Mouse (Mus musculus) ovary, adult 18-20 months (tissue): ENCODE results near the gene Ifna2.

Experiments
- DNase-seq: peaks from one replicate; pipeline ENCODE4 v3.0.0; 2022; ENCODE audit warnings: low spot score, mixed read lengths

Gene Ifna2

DNA sequence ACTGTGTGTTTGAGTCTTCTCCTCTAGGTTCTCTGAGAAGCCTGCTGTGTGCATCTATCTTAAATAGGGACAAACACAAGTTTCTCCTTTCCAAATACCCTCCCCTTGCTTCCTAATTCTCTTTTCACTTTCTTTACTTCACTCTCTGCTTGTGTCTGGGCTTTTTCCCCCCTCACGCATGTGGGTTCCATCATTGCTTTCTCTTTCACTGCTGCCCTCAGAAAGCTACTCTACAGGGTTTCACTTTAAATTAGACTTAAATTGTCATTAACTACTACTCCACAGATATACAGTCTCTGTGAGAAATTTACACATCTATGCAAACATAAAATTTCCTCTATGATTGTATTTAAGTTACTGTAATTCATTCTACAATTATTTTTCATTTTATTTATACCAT lies at the start of gene Ifna2:
Ifna2 (minus strand) TSS at position 101 of the 400 bp plus-strand sequence.
- DNase-seq, result no peak

DNA sequence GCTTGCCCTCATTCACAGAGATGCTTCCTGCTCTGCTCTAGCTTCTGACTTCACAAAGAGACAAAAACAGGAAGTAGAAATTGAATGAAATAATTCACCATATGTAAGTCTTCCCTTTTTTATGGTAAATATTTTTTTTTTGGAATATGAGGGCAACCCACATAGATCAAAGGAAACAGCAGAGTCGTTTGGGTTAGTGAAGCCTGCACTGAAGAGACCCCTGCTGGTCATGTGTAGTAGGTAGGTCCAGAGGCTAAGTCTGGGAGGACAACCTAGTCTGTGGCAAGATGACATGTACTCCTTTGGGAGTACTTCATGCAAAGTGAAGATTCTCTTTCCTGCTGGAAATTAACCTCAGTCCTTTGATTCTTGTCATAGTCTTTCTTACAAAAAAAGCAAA lies 43.6 kb upstream of the Ifna2 start:
- no peak for DNase-seq

DNA sequence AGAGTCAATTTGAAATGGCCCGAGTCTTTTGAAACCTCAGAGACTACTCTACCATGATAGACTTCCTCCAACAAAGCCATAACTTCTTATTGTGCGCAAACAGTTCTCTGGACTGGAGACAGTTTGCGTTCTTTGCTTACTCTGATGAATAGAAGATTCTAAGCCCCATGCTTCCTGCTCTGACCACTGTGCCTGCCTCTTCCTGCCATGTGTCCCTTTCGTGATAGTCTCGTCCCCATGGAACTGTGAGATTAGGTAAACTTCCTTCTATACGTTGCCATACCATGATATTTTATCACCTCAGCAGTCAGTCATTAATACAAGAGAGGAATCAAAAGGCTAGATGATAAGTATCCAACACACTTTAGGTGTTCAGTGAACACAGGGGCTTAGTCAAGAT lies 43.0 kb upstream of the Ifna2 start:
- DNase-seq, result no peak

DNA sequence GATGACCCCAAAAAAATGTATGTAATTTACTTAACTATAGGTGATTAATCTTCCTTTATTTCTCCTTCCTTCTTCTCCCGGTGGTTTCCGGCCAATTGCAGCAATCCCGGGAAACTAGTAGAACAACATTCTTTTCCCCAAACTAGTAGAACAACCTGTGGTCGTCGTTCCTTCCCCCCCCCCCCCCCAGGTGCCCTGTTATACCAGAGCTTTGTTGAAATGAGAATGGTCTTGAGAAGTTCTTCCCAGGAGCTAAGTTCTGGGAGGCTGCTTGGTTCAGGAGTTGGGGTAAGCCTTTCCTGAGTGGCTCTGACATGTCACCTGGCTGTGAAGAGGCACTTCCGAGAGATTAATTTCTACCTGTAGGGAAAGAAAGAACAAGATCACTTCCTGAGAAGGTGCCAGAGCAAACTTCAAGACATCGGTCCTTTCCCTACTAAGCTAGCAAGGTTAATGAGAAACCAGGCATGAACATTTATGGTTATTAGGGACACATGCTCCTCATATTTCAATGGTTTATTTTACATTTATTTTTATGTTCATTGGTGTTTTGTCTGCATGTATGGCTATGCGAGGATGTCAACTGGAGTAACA lies 39.9 kb upstream of the Ifna2 start:
- no peak for DNase-seq

DNA sequence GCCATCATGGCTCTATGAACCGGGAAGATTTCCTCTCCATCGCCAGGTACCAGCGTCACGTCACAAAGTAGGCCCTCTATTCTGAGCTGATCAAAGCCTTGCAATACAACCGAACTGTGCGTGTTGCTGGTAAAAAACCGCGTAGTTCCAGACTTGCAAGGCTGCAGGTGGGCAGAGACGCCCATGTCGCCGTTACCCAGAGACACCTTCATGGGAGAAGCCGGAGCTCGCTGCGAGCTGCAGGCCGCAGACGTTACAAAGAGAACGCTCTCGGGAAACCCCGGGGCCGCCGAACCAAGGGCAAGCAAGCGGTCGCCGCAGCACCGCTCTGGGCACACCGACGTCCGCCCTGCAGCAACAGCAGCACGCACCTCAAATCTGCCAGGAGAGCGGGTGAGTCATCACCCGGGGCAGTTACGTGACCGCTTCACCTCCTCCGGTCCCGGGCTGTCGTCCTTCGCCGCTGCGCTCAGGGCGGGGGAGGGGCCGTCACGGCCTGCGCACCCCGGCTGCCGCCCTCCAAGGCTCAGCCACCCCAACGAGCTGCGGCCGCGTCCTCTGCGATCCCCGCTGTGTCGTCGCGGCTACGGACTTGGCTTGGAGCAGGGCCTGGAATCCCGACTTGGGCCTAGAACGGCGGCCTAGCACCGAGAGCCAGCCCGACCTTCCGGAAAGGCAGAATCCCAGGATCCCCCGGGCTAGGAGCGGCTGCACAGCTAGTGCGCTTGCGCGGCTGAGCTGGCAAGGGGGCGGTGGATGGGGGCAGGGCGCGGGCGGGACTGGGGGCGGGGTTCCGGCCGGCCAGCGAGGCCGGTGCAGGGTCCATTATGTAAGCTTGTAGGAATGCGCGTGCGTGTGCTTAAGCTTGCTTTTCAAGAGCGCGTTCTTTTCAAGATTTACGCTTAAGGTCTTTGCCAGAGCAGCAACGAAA lies 38.3 kb upstream of the Ifna2 start, which contains the start of the genes Gm26566 and Klhl9:
Gm26566 (plus strand) TSS at position 15 of the 931 bp plus-strand sequence.
Klhl9 (minus strand) TSS at position 675 of the 931 bp plus-strand sequence.
- peak; percentile 89 for DNase-seq

DNA sequence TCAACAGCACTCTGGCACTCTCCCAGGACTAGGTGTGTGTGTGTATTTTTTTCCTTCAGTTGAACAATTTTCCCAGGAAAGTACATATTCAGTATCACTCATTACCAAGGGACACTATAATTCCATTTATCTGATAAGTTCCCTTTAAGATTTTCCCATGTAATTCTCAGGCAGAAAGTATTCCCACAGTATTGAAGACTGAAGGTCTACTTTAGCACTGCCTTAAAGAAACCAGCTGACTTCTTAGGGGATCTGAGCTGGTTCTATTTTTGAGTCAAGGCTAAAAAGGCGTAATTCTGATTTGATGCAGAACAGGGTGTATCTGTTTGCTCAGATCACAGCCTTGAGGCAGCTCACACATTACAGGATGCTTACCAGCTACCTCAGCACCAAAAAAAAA lies 35.0 kb upstream of the Ifna2 start:
- no peak for DNase-seq

DNA sequence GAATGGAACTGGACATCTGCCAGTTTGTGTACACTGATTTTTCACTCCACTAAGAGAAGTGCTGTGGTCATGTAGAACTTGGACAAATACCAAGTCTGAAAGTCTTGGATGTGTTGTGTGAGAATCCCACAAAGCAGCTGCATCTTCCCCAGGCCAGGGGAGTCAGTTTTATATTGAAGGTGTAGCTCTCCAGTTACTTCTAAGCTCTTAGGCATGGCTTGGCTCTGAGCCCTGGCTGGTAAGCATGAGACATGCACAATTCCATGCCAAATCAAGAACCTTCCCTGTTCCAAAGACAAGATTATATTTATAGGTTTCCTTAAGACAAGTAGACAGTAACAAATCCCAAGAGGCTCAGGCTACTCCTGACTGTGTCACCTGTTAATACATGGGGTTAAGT lies 31.3 kb upstream of the Ifna2 start:
- no peak for DNase-seq

DNA sequence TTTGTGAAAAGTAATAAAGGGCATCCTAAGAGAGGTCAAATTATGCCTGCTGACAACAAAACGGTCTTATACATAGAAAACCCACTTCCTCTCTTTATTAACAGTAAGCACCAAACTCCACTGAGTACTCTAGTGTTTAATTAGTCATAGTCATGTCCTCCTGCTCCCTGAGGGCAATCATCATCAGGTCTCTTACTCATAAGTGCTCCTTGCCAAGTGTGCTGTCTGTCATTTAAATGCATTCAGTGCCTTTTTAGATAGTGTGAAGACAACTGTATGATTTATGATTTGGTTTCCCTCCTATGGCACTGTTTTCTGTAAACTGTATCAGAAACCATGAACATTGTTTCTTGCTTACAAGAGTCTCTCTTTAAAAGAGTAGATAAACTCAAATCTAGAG lies 30.6 kb upstream of the Ifna2 start:
- no peak for DNase-seq

DNA sequence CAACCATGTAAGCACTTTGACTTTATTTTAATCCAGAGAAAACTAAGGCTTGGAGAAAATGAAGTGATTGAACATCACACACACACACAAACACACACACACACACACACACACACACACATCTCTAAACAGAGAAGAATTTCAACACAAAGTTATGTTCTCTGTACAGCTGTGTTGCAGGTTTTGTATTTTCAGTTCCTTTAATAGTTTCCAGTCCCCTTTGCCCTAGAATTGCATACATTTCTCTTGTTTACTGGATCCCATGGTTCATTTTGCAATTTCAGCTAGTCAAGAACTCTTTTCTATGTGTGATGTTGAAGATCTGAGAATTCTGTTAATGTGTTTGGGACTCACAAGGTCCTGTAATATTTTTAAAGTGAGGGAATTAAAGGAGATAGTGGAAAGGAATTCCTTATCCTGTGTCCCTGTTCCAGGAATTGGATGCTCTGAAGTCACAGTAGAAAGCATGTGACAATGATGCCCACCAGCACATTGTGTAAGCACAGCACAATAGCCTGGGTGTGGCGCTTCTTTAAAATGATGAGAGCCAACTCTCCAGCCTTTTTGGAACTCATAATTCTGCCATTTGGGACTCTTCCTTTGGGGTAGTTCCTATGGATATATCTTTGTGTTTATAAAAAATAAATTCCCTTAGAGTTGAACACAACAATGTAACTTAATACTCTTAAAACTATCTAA lies 23.6 kb upstream of the Ifna2 start:
- DNase-seq, result no peak

DNA sequence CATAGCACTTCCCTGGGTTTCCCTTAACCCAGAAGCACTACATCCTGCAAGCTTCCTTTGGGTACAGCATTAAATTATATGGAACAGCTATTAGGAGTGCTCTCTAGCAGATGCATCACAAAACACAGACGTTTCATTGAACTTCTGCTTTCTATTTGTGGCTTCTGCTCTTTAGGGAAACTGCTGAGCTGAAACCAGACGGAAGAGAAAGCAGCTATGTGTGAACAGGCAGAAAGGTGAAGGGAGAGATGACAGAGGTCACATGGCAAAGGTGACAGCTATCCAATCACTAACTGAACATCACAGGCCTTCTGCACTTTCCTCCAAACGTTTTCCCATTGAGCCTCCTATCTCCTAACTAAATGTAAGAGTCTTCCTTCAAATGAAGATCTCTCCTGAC lies 22.2 kb upstream of the Ifna2 start:
- DNase-seq, result no peak

DNA sequence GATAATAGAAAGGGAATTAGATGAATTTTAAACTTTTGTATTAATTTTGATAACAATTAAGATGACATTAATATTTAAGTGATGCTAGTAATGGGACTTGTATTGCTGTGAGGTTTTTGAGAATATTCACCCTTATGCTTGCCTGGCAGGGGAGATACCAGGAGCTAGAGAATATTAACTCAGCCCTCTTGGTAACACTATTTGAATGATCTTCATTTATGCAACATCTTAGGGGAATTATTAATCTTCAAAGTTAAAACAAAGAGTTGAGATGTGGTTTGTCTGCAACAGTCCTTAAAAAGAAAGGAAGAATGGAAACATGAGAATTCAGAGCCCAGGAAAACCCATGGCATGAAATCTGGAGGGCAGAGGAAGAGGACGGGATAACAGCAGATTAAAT lies 15.6 kb upstream of the Ifna2 start:
- no peak for DNase-seq

DNA sequence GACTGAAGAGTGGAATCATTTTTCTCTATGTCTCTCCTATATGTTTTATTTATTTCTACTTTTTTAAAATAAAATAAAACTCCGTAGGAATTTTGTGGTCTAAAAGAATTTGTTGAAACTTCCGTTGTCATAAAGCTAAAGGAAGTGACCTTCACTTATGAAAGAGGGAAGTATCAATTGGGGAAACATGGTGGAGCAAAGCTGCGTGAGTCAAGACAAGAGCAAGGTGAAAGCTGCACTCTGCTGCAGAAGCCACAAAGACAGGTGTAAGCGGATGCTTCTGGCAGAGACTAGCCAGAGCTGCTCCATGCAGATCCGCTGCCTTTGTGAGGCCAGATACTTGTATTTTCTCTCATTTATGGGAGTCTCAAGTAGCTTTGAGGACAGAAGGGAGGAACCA lies 15.1 kb upstream of the Ifna2 start:
- DNase-seq, result no peak

DNA sequence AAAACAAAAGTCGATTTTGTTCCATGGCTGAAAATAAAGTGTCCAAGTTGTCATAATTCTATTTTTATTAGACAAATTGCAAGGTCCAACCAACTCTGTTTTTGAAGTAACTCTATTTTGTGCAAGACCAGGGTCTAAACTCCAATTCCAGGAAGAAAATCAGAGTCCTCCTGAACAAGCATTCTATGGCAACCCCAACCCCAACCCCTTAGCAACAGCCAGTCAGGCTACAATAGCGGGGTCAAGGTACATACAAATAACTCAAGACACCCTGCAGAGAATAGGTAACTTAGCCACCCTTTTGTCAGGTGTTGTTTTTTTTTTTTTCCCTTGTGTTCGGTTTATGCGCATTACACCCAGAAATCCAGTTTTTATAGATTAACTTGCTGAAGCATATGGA lies 14.0 kb upstream of the Ifna2 start:
- no peak for DNase-seq

DNA sequence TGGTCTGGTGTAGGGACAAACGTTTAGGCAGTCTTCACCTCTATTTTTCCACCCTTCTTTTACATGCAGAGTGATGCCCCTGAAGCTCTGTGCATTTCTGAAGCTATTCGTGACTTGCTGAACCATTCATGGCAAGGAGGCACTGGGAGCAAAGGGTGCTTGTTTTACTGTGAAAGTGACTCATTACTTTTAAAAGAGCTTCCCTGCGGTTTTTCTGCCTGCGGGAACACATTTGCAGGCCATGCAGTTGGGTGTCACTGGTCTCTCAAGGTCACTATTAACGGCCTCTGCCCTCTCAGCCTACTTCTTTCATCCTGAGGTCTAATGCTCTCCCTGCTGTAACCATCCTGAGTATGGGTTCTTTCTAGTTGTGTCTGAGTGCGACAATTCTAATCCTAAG lies 13.4 kb upstream of the Ifna2 start:
- no peak for DNase-seq

DNA sequence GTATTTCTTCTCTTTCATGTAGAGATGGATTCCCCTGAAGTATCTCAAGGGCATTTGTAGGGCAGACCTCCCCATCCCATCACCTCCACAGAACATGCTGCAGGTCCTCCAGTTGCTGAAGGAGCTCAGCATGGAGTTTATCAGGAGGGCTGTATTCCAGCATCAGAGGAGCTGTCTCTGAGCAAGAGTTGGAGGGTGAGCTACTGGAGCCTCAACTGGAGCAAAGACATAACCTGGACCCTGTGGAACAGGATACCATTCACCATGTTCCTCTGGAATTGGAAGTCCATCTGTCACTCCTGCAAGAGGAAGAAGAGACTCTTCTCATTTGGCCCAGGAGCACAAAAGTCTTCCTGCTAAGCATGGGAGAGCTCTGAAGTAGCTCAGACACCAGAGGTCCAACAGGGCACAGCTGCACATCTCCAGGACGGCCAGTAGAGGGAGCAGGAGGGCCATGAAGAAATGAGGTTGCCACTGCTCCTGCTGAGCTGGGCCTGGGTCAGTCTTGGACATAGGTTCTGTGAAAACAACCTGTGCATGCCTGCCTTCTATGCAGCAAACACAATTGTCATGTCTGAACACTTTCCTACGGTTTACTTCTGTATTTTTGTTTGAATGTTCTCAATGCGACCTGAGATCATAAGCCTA lies 12.6 kb upstream of the Ifna2 start:
- DNase-seq, result peak; percentile 43

DNA sequence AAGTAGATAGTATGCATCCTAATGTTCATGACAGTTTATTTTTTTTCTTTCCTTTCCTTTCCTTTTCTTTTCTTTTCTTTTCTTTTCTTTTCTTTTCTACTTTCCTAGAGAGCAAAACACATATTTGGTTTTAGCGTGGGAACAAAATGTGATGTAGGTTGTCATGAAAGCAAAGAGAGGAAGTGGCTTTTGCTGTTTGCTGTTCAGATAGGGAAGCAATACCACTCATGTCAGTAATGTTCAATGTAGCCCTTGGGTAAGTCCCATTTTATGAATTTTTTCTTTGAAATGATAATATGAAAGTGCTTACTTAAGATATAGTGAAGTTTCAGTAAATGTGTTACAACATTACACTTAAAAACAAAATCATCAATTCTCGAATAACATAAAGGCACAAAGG lies 9.7 kb upstream of the Ifna2 start:
- no peak for DNase-seq

DNA sequence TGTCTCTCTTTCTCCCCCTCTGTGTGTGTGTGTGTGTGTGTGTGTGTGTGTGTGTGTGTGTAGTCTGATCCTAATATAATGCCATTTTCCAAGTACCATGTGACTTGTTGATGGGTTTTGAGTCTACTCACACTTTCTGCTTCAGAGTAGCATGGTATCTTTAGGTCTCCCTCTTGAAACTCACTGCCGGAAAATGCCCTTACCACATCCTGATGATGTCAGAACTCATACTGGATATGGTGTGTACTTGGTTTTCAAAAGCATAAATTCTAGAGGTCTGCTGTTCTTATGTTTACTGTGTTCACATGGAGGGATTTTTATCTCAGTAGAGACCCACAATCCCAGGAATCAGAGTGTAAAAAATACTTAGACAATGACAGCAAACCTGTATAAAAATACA lies 8.8 kb upstream of the Ifna2 start:
- DNase-seq, result no peak

DNA sequence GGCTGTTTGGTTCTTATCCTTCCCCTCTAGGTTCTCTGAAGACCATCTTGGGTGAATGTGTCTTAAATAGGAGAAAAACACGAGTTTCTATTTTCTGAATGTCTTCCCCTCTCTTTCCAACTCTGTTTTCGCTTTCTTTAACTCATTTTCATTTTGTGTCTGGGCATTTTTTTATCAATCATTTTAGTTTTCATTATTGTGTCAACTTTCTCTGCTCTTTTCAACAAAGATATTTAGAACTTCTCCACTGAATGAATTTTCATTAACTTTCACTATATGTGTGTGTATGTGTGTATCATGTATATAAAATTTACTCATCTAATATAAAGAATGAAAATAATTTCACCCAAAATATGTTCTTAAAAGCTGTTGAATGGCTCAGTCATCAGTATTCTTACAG lies 7.5 kb upstream of the Ifna2 start, which contains the start of gene Ifnab:
Ifnab (minus strand) TSS at position 101 of the 400 bp plus-strand sequence.
- DNase-seq, result no peak

DNA sequence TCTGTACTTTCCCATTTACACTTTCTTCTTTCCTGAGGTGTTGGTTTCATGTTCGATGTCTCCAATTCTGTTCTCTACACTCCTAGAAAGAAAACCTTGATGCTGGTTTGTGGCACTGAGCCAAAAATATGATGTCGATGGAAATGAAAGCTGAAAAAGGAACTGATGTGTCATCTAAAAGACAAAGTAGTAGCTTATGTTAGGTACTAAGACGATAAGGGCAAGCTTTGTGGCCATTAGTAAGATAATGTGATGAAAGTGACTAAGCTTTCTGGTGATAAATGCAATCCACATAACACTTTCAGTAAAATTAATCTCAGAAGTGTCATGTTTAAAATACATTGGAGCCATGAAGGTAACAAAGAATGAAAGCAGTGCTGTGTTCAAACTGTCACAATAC lies 2.4 kb downstream of the Ifna2 start:
- DNase-seq, result no peak

DNA sequence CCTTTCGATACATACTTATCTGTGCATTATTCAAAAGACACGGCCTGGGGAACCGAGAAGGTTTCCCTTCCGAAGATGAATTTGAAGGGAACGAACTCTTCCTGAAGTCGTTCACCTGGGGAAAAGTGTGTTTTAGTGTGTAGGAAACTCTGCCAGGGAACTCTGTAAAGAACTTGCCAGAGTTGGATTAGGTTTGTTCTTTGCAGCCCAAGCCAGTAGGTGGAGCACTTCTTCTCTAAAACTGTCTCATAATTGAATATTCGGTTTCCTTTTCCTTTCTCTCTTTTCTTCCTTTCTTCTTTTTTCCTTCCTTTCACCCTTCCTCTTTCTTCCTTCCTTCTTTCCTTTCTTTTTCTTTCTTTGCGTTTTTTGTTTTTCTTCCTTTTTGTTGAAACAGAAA lies 3.4 kb downstream of the Ifna2 start:
- no peak for DNase-seq

DNA sequence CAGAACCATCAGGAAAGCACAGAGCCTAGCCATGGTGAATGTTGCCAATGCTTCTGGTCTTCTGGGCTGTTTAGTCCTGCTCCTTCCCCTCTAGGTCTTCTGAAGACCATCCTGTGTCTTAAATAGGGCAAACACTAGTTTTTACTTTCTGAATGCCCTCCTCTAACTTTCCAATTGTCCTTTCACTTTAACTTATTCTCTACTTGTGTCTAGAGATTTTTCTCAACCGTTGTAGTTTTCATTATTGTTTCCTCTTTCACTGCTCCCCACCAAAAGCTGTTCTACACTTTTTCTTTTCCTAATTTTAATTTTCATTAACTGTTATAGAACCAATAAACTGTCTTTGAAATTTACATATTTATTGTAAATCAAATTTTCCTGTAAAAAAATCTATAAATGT lies 6.9 kb downstream of the Ifna2 start, which contains the start of gene Ifna16:
Ifna16 (minus strand) TSS at position 101 of the 400 bp plus-strand sequence.
- no peak for DNase-seq

DNA sequence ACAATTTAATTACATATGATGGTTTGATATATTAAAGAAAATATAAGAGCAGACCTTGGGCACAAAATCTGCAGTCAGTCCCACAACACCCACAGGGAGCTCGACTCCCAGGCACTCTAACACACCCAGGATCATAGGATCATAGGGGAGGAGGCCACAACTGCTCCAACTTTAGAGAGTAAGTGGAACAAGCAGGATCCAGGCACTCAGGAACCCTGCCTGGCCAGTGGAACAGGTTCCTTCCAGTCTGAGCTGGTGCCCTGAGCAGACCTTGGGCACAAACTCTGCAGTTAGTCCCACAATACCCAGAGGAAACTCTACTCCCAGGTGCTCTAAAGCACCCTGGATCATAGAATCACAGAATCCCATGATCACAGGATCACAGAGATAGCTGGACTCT lies 28.3 kb downstream of the Ifna2 start:
- DNase-seq, result no peak
